ENCODE assay signal across 10 mouse cellular contexts in the genomic region with DNA sequence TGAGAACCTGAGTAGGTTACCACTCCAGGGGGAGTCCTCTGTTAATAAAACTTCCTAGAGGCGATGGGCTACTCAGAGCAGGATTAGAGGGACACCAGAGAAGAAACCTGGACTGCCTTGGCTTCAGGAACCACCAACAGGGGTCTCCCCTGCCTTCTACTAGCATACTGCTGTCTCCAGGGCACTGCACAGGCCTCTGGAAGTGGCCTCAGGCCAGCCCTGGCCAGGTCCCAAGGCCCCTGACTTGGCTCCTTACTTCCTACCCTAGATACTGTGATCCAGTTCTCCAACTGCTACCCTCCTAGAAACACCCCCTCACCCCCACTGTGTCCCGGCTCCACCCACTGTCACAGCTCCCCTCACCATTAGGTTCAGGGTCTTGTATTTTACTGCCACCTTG. TPM values are rescaled to one million over a fixed set of nuclear protein-coding genes. Genes with fewer than 3 reads are reported as not detected.
DNase-seq lines count a peak whose midpoint lies in the region; ATAC-seq lines count a peak whose summit lies in the region.
"Had no signal": no experiment of that assay in that cellular context is flagged by ENCODE, and none has a peak within 500 bp of the region (broad histone marks: within the 10 kb centered on the region; RNA-seq: fewer than 3 reads in every experiment).

No protein-coding gene starts in this region.

- no peak for DNase-seq in hindbrain, embryonic 11.5 days (ENCODE audit: low spot score)
- DNase-seq in 3T3-L1 (ENCODE audit: low read depth, low spot score), result peak; percentile 29
- peak; percentile 86 to 90 for DNase-seq in adrenal gland, postnatal 36 days
- DNase-seq in kidney, postnatal 10 days, result peak; percentile 79
- DNase-seq in embryo, embryonic 10 days (ENCODE audit: low spot score), result no peak
- no peak for DNase-seq in limb, embryonic 10.5 days (ENCODE audit: low spot score)
- no peak for DNase-seq in c-Kit-positive CD71-positive TER-119-positive erythroid progenitor cells, embryonic 14.5 days (ENCODE audit: low spot score)

- 71% methylated on average over 2 of the region's 2 CpGs for WGBS in hindbrain, embryonic 15.5 days
- WGBS in hindbrain, embryonic 11.5 days, result 93% methylated on average over 2 of the region's 2 CpGs
- 85% methylated on average over 2 of the region's 2 CpGs for WGBS in limb, embryonic 10.5 days

- no peak overlapping the region for H3K27ac ChIP-seq in hindbrain, embryonic 15.5 days (replicated peaks)
- H3K27ac ChIP-seq in hindbrain, embryonic 11.5 days (ENCODE audit: low read depth, low read length), result no peak overlapping the region
- no peak overlapping the region for H3K27ac ChIP-seq in limb, embryonic 10.5 days
- H3K27ac ChIP-seq: embryonic facial prominence, embryonic 12.5 days had no signal

- no peak overlapping the region for H3K4me3 ChIP-seq in hindbrain, embryonic 15.5 days
- H3K4me3 ChIP-seq in hindbrain, embryonic 11.5 days (ENCODE audit: low read depth, low read length), result no peak overlapping the region
- H3K4me3 ChIP-seq in limb, embryonic 10.5 days, result no peak overlapping the region
- H3K4me3 ChIP-seq: embryonic facial prominence, embryonic 12.5 days had no signal

- ATAC-seq in hindbrain, embryonic 15.5 days (ENCODE audit: low FRiP score, low read depth), result peak; percentile 55; the same call in 1 of the 2 replicates
- ATAC-seq in hindbrain, embryonic 11.5 days (ENCODE audit: low FRiP score), result no peak

- H3K36me3 ChIP-seq in hindbrain, embryonic 15.5 days, result peaks cover 59% of the 10 kb centered on the region
- H3K36me3 ChIP-seq in hindbrain, embryonic 11.5 days (ENCODE audit: control insufficient read depth, insufficient read depth, low read length), result peaks cover 23% of the 10 kb centered on the region
- H3K36me3 ChIP-seq in limb, embryonic 10.5 days, result peaks cover 95% of the 10 kb centered on the region

- H3K4me1 ChIP-seq in hindbrain, embryonic 15.5 days (replicated peaks), result peaks cover 19% of the 10 kb centered on the region
- H3K4me1 ChIP-seq in hindbrain, embryonic 11.5 days (replicated peaks; ENCODE audit: control insufficient read depth, insufficient read depth, low read length), result peaks cover 4% of the 10 kb centered on the region
- peaks cover 18% of the 10 kb centered on the region for H3K4me1 ChIP-seq in limb, embryonic 10.5 days

- H3K27me3 ChIP-seq in hindbrain, embryonic 15.5 days, result no peaks in the 10 kb centered on the region
- no peaks in the 10 kb centered on the region for H3K27me3 ChIP-seq in hindbrain, embryonic 11.5 days (ENCODE audit: control insufficient read depth, insufficient read depth, low read length)
- H3K27me3 ChIP-seq in limb, embryonic 10.5 days (ENCODE audit: low read depth, poor library complexity, severe bottlenecking), result no peaks in the 10 kb centered on the region
- H3K27me3 ChIP-seq: embryonic facial prominence, embryonic 12.5 days had no signal

- no peak overlapping the region for H3K9ac ChIP-seq in hindbrain, embryonic 15.5 days
- no peak overlapping the region for H3K9ac ChIP-seq in hindbrain, embryonic 11.5 days (ENCODE audit: low read depth, low read length)
- H3K9ac ChIP-seq: embryonic facial prominence, embryonic 12.5 days had no signal

- H3K4me2 ChIP-seq in hindbrain, embryonic 15.5 days, result no peak overlapping the region
- H3K4me2 ChIP-seq in hindbrain, embryonic 11.5 days (replicated peaks; ENCODE audit: low read depth, low read length), result no peak overlapping the region
- H3K4me2 ChIP-seq: embryonic facial prominence, embryonic 12.5 days had no signal

- no peaks in the 10 kb centered on the region for H3K9me3 ChIP-seq in hindbrain, embryonic 15.5 days
- no peaks in the 10 kb centered on the region for H3K9me3 ChIP-seq in hindbrain, embryonic 11.5 days (ENCODE audit: control insufficient read depth, low read length)
- no peaks in the 10 kb centered on the region for H3K9me3 ChIP-seq in limb, embryonic 10.5 days (replicated peaks)
- H3K9me3 ChIP-seq: embryonic facial prominence, embryonic 12.5 days; G1E had no signal

RNA-seq across cellular contexts. Expression of a gene that starts 23.0 kb away (rescaled TPM):
- 47.4 and 57.2 TPM in 2 replicates for polyA plus RNA-seq in hindbrain, embryonic 15.5 days (2015; fragmentation: Nextera tagmentation; extraction: Ambion mirVana)
- polyA plus RNA-seq in hindbrain, embryonic 11.5 days (2014; fragmentation: Nextera tagmentation; extraction: Ambion mirVana), result 28.7 and 35.6 TPM in 2 replicates
- 10 to 100 TPM; 55.0 to 98.6 TPM for total RNA-seq in adrenal gland, postnatal 36 days (2021)
- 28.6 and 29.5 TPM in 2 replicates for polyA plus RNA-seq in limb, embryonic 10.5 days (2016; fragmentation: Nextera tagmentation; extraction: Ambion mirVana)

Comparison
In these comparisons a context has a peak if more than half of its experiments do, and no peak if none do; other contexts are left out.
1. DNase-seq: peak in 3T3-L1 (single experiment), adrenal gland, postnatal 36 days (2 of 2) and kidney, postnatal 10 days (single experiment); none in hindbrain, embryonic 11.5 days (single experiment), embryo, embryonic 10 days (single experiment), limb, embryonic 10.5 days (single experiment) and c-Kit-positive CD71-positive TER-119-positive erythroid progenitor cells, embryonic 14.5 days (single experiment).